ENCODE assay signal across 24 mouse cellular contexts in the genomic region with DNA sequence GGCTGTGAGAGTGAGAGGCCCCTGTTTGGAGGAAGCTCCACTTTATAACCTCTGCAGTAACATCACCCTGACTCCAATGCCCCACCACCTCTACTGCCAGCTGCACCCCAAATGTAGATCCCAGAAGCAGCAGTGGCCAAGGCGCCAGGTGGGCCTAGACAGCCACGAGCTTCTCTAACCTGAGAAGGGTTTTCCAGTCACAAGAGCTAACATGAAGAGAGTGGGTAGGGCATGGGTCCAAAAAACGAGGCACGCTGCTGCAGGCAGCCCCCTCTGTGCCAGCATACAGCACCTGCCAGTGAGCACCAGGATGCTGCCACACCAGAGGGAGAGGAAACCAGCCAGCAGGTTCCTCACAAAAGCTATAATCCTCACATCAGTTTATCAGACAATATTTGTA. TPM values are rescaled to one million over a fixed set of nuclear protein-coding genes. Genes with fewer than 3 reads are reported as not detected.
"Had no signal": no experiment of that assay in that cellular context is flagged by ENCODE, and none has a peak within 500 bp of the region (broad histone marks: within the 10 kb centered on the region; RNA-seq: fewer than 3 reads in every experiment).

No protein-coding gene starts in this region.

- H3K27me3 ChIP-seq: kidney, embryonic 15.5 days; limb, embryonic 13.5 days; liver, embryonic 12.5 days; liver, embryonic 15.5 days; lung, embryonic 15.5 days; megakaryocyte, embryonic 14.5 days; midbrain, embryonic 12.5 days; midbrain, embryonic 15.5 days; neural tube, embryonic 12.5 days; neural tube, embryonic 15.5 days had no signal

- ATAC-seq: liver, embryonic 12.5 days; midbrain, embryonic 15.5 days had no signal

- H3K9me3 ChIP-seq: kidney, embryonic 15.5 days; limb, embryonic 10.5 days; limb, embryonic 13.5 days; liver, embryonic 12.5 days; liver, embryonic 15.5 days; lung, embryonic 15.5 days; megakaryocyte, embryonic 14.5 days; midbrain, embryonic 12.5 days; midbrain, embryonic 15.5 days; neural tube, embryonic 12.5 days; neural tube, embryonic 15.5 days had no signal

- H3K4me3 ChIP-seq: kidney, embryonic 15.5 days; limb, embryonic 10.5 days; limb, embryonic 13.5 days; liver, embryonic 12.5 days; liver, embryonic 15.5 days; lung, embryonic 15.5 days; megakaryocyte, embryonic 14.5 days; midbrain, embryonic 12.5 days; midbrain, embryonic 15.5 days; neural tube, embryonic 12.5 days; neural tube, embryonic 15.5 days had no signal

- H3K36me3 ChIP-seq: liver, embryonic 15.5 days; lung, embryonic 15.5 days; midbrain, embryonic 15.5 days had no signal

- H3K4me1 ChIP-seq: limb, embryonic 10.5 days; liver, embryonic 12.5 days; liver, embryonic 15.5 days; megakaryocyte, embryonic 14.5 days; midbrain, embryonic 12.5 days; midbrain, embryonic 15.5 days; neural tube, embryonic 12.5 days; neural tube, embryonic 15.5 days had no signal

- H3K9ac ChIP-seq: kidney, embryonic 15.5 days; limb, embryonic 13.5 days; liver, embryonic 12.5 days; liver, embryonic 15.5 days; lung, embryonic 15.5 days; midbrain, embryonic 12.5 days; midbrain, embryonic 15.5 days; neural tube, embryonic 12.5 days; neural tube, embryonic 15.5 days had no signal

- DNase-seq: kidney, postnatal 10 days; kidney, postnatal 36 days; layer of hippocampus, postnatal 36 days; liver; lung, adult 18-20 months; lung, postnatal 10 days; lung, postnatal 36 days; right cerebral cortex, adult 18-20 months; thymus, adult 18-20 months; thymus, postnatal 36 days had no signal

- H3K27ac ChIP-seq: kidney, embryonic 15.5 days; limb, embryonic 10.5 days; limb, embryonic 13.5 days; liver, embryonic 12.5 days; liver, embryonic 15.5 days; lung, embryonic 15.5 days; midbrain, embryonic 12.5 days; midbrain, embryonic 15.5 days; neural tube, embryonic 12.5 days; neural tube, embryonic 15.5 days had no signal

- H3K4me2 ChIP-seq: kidney, embryonic 15.5 days; limb, embryonic 13.5 days; liver, embryonic 12.5 days; liver, embryonic 15.5 days; lung, embryonic 15.5 days; midbrain, embryonic 12.5 days; midbrain, embryonic 15.5 days; neural tube, embryonic 12.5 days; neural tube, embryonic 15.5 days had no signal

RNA-seq across cellular contexts. Expression of a gene that starts 15.2 kb away (rescaled TPM):
- total RNA-seq: layer of hippocampus, postnatal 10 days; layer of hippocampus, postnatal 36 days had no signal
- polyA plus RNA-seq: kidney, embryonic 15.5 days; liver, embryonic 12.5 days; liver, embryonic 15.5 days; lung, embryonic 15.5 days; midbrain, embryonic 12.5 days; midbrain, embryonic 15.5 days; neural tube, embryonic 12.5 days; neural tube, embryonic 15.5 days; small intestine, adult 2 months; spleen, adult 2 months had no signal

RNA-seq across cellular contexts. Expression of a gene that starts 23.1 kb away (rescaled TPM):
- polyA plus RNA-seq: small intestine, adult 2 months; spleen, adult 2 months had no signal
